Mouse (Mus musculus) heart, postnatal 0 days (tissue): ENCODE measurements around the gene Gm49373. TPM values are rescaled to one million over a fixed set of nuclear protein-coding genes. Genes with fewer than 3 reads are reported as not detected.

ENCODE experiments used
- ATAC-seq: fragments of 200-750 bp; cut with Nextera tagmentation; 2 replicates; pipeline ENCODE4 v1.8.0; 2017; ENCODE audit warnings: low read depth, moderate number of reproducible peaks, moderate library complexity; ENCODE audit not compliant: insufficient read depth
- DNase-seq: peaks from one replicate; pipeline ENCODE4 v3.0.0-alpha.2; 2016; ENCODE audit warnings: low spot score
- H3K27ac ChIP-seq: fragments of 300-500 bp; sonication (generic); 2 replicates; pipeline ENCODE4 v1.5.1; 2014; ENCODE audit warnings: low read depth, mild to moderate bottlenecking
- H3K27me3 ChIP-seq: fragments of 300-500 bp; sonication (generic); 2 replicates; pipeline ENCODE4 v1.6.1; 2014; ENCODE audit warnings: low read length, mixed read lengths; ENCODE audit not compliant: control insufficient read depth, insufficient read depth
- H3K36me3 ChIP-seq: fragments of 300-500 bp; sonication (generic); replicated peaks from 2 replicates; pipeline ENCODE4 v1.6.1; 2014; ENCODE audit warnings: low read length, mixed read lengths; ENCODE audit not compliant: control insufficient read depth, insufficient read depth
- H3K4me1 ChIP-seq: fragments of 300-500 bp; sonication (generic); 2 replicates; pipeline ENCODE4 v1.6.1; 2014; ENCODE audit warnings: antibody characterized with exemption; ENCODE audit not compliant: control insufficient read depth, insufficient read depth
- H3K4me2 ChIP-seq: fragments of 300-500 bp; sonication (generic); 2 replicates; pipeline ENCODE4 v1.6.1; 2014; ENCODE audit warnings: low read depth, mild to moderate bottlenecking, low read length, moderate library complexity
- H3K4me3 ChIP-seq: fragments of 300-500 bp; sonication (generic); 2 replicates; pipeline ENCODE4 v1.5.1; 2014; ENCODE audit warnings: low read depth, low read length
- H3K9ac ChIP-seq: fragments of 300-500 bp; sonication (generic); replicated peaks from 2 replicates; pipeline ENCODE4 v1.6.1; 2014; ENCODE audit warnings: low read depth, low read length, mixed read lengths
- H3K9me3 ChIP-seq: fragments of 300-500 bp; sonication (generic); replicated peaks from 2 replicates; pipeline ENCODE4 v1.6.1; 2016; ENCODE audit warnings: low read length; ENCODE audit not compliant: control insufficient read depth
- CTCF ChIP-seq: IDR thresholded peaks from 2 replicates; pipeline ENCODE4 v1.5.1; 2016; ENCODE audit warnings: antibody characterized with exemption, control low read depth, low read depth
- EP300 ChIP-seq: IDR thresholded peaks from 2 replicates; pipeline ENCODE4 v1.6.1; 2016; ENCODE audit warnings: antibody characterized with exemption, low read depth
- WGBS: fragments of 180-500 bp; shearing (Covaris S2); extraction: QIAGEN DNeasy Blood & Tissue Kit; methylation state at CpG from one replicate; pipeline ENCODE4 v1.1.7; 2014; 5-methylcytosine and 5-hydroxymethylcytosine counted together
- polyA plus RNA-seq: library from polyadenylated mRNA; unstranded; fragments of >200 nt; fragmentation: Nextera tagmentation; extraction: Ambion mirVana; gene quantifications from 2 replicates; pipeline ENCODE4 v1.2.1, GENCODE M21; 2015
- total RNA-seq: library from RNA; depleted of rRNA; stranded (reverse); fragments of >200 nt; gene quantifications from 2 replicates; pipeline ENCODE4 v1.2.3, GENCODE M21; 2014; ENCODE audit warnings: low replicate concordance

Gm49373 gene
- total and polyA plus RNA-seq, 2 experiments from 2014 or later = 0.18 TPM; not detected in 1

GRCm38 (mm10) chr9:21035586-21035985, 37.3 kb downstream of the Gm49373 start:
- Histone ChIP-seq H3K9me3 (no peaks in the 10 kb centered on the region), H3K27ac (no peak overlapping the region), H3K4me3 (no peak overlapping the region), H3K4me2 (no peak overlapping the region), H3K36me3 (no peaks in the 10 kb centered on the region), H3K27me3 (peaks cover 76% of the 10 kb centered on the region), H3K4me1 (peaks cover 36% of the 10 kb centered on the region), H3K9ac (no peak overlapping the region)
- DNase-seq (no peak), ATAC-seq (no peak)
- 37% methylated on average over 9 of the region's 9 CpGs for WGBS
- TF ChIP-seq EP300 (no peak), CTCF (no peak)

GRCm38 (mm10) chr9:21034481-21035085, 38.3 kb downstream of the Gm49373 start:
- no peak for DNase-seq
- no peaks in the 10 kb centered on the region for H3K9me3 ChIP-seq
- no peak for TF ChIP-seq EP300
- TF ChIP-seq CTCF = no peak
- H3K9ac ChIP-seq = no peak overlapping the region
- WGBS = 9% methylated on average over 17 of the region's 17 CpGs
- peaks cover 46% of the 10 kb centered on the region for H3K4me1 ChIP-seq
- ATAC-seq = no peak
- no peak overlapping the region for H3K4me3 ChIP-seq
- H3K27ac ChIP-seq = no peak overlapping the region
- peaks cover 76% of the 10 kb centered on the region for H3K27me3 ChIP-seq
- no peak overlapping the region for H3K4me2 ChIP-seq
- H3K36me3 ChIP-seq = no peaks in the 10 kb centered on the region

- peaks cover 54% of the 10 kb centered on the region for H3K4me1 ChIP-seq
- H3K36me3 ChIP-seq = no peaks in the 10 kb centered on the region
- peak overlapping the region; percentile 84 for H3K4me2 ChIP-seq
- H3K27ac ChIP-seq = no peak overlapping the region
- no peaks in the 10 kb centered on the region for H3K9me3 ChIP-seq
- under 1% methylated on average over 34 of the region's 34 CpGs for WGBS
- TF ChIP-seq EP300 = no peak
- no peak for TF ChIP-seq CTCF
- H3K9ac ChIP-seq = peak overlapping the region; percentile 1; the same call in 1 of the 2 replicates
- H3K27me3 ChIP-seq = peaks cover 67% of the 10 kb centered on the region
- peak; percentile 81 for DNase-seq
- H3K4me3 ChIP-seq = peak overlapping the region; percentile 48
- ATAC-seq = peak; percentile 38
These were observed 39.8 kb downstream of the Gm49373 start for GRCm38 (mm10) chr9:21033136-21033535.

GRCm38 (mm10) chr9:21032491-21032890, 40.4 kb downstream of the Gm49373 start:
- WGBS = 5% methylated on average over 7 of the region's 7 CpGs
- ATAC-seq (no peak), DNase-seq (no peak)
- peak overlapping the region; percentile 54 for H3K4me3 ChIP-seq
- H3K36me3 ChIP-seq = 0 out of 2 replicates have a peak, but pooled peaks cover 5% of the 10 kb centered on the region
- no peak for TF ChIP-seq CTCF
- no peak for TF ChIP-seq EP300
- H3K9ac ChIP-seq = no peak overlapping the region
- H3K27ac ChIP-seq = no peak overlapping the region
- peaks cover 49% of the 10 kb centered on the region for H3K4me1 ChIP-seq
- H3K27me3 ChIP-seq = peaks cover 64% of the 10 kb centered on the region
- H3K9me3 ChIP-seq = no peaks in the 10 kb centered on the region
- peak overlapping the region; percentile 84 for H3K4me2 ChIP-seq

- no peak for DNase-seq
These were observed 41.0 kb downstream of the Gm49373 start, which contains the start of gene Icam5 for GRCm38 (mm10) chr9:21031896-21032351. Icam5 (plus strand) TSS chr9:21032073.

More at GRCm38 (mm10) chr9:21031896-21032351, 41.0 kb downstream of the Gm49373 start, which contains the start of gene Icam5:
- no peak within 1 kb of the TSS for H3K27ac ChIP-seq
- no peaks in the 10 kb centered on the region for H3K9me3 ChIP-seq
- H3K27me3 ChIP-seq = peaks cover 63% of the 10 kb centered on the region
- 0 out of 2 replicates have a peak, but pooled peaks cover 5% of the 10 kb centered on the region for H3K36me3 ChIP-seq
- peak within 1 kb of the TSS; percentile 54 for H3K4me3 ChIP-seq
- H3K9ac ChIP-seq = 0 out of 2 replicates have a peak within 1 kb of the TSS, but pooled peaks have one; percentile 1
- H3K4me1 ChIP-seq = peaks cover 44% of the 10 kb centered on the region
- H3K4me2 ChIP-seq = peak within 1 kb of the TSS; percentile 84
- TF ChIP-seq CTCF (no peak), EP300 (no peak)
- WGBS = 3% methylated on average over 34 of the region's 35 CpGs
- ATAC-seq = no peak
